Mouse (Mus musculus): ENCODE data around the gene Zfp638.

DNA sequence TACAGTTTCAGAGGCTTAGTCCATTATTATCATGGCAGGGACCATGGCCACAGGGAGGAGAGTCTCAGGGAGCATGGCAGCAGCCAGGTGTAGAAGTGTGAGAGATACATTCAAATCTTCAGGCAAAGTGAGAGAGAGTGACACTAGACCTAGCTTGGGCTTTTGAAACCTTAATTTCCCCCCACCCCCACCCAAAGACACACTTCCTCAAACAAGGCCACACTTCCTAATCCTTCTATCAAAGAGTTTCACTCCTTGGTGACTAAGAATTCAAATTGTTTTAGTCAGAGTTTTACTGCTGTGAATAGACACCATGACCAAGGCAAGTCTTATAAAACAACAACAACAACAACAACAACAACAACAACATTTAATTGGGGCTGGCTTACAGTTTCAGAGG, 39.8 kb downstream of the Zfp638 start:
- no peak for TF ChIP-seq POLR2A (IDR thresholded peaks at IDR 0.05; ENCODE audit: low read depth, low read length)
- no peak for TF ChIP-seq CTCF (conservative IDR thresholded peaks at IDR 0.05; ENCODE audit: insufficient read depth, insufficient read length, low read depth, low read length)

All from kidney, adult 2 months (tissue).